Mouse (Mus musculus): ENCODE results near the gene Evc.

DNA sequence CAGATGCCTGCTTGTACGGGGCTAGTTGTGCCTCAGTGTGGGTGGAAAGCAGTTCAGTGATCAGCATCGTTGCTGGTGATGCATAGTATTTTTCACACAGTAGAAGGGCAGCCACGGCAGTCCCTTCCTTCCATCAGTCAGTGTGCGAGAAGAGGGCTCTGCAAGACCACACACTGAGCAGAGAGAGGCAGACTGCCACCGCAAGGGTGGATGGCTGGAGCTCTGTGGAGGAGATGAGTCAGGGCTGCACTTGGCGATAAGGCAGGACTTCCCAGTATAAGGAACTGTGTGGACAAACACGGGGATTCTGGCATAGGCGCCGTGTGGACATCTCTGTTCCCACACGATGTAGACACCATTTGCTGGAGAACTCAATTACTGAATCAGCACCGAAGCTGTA is 55.7 kb downstream of the Evc start:
- no peak for TF ChIP-seq CTCF (IDR thresholded peaks at IDR 0.05; ENCODE audit: low read depth, low read length)
- TF ChIP-seq POLR2A (IDR thresholded peaks at IDR 0.05; ENCODE audit: extremely low read depth, insufficient read depth, low read length), result no peak

Measured in liver, adult 2 months (tissue).